Mouse (Mus musculus) MEL-GATA-1-ER (cell line): ENCODE data around the gene Il31.

Experiments
- DNase-seq: peaks from one replicate; pipeline ENCODE4 v3.0.0-alpha.2; 2012; ENCODE audit warnings: low read depth; ENCODE audit errors: extremely low read depth

Il31 gene

GRCm38 (mm10) chr5:123473817-123474216 is 15.5 kb downstream of the Il31 start:
- DNase-seq, result no peak

GRCm38 (mm10) chr5:123470784-123471400 is 18.4 kb downstream of the Il31 start:
- DNase-seq, result no peak

GRCm38 (mm10) chr5:123464638-123465037 is 24.7 kb downstream of the Il31 start:
- no peak for DNase-seq

- DNase-seq, result no peak
These were observed 27.9 kb downstream of the Il31 start for GRCm38 (mm10) chr5:123461420-123461819.

GRCm38 (mm10) chr5:123451886-123452285 is 37.4 kb downstream of the Il31 start:
- no peak for DNase-seq

GRCm38 (mm10) chr5:123444849-123445334 is 44.4 kb downstream of the Il31 start:
- DNase-seq, result no peak

- peak; percentile 26 for DNase-seq
These were observed 45.2 kb downstream of the Il31 start for GRCm38 (mm10) chr5:123444069-123444468.

GRCm38 (mm10) chr5:123442283-123442682 is 47.0 kb downstream of the Il31 start:
- DNase-seq, result no peak

GRCm38 (mm10) chr5:123440664-123441063 is 48.6 kb downstream of the Il31 start:
- DNase-seq, result no peak

GRCm38 (mm10) chr5:123439941-123440340 is 49.3 kb downstream of the Il31 start:
- DNase-seq, result no peak

GRCm38 (mm10) chr5:123439312-123439711 is 50.0 kb downstream of the Il31 start:
- no peak for DNase-seq

- no peak for DNase-seq
These were observed 50.9 kb downstream of the Il31 start for GRCm38 (mm10) chr5:123438381-123438780.

GRCm38 (mm10) chr5:123436780-123437175 is 52.5 kb downstream of the Il31 start:
- DNase-seq, result peak; percentile 29

GRCm38 (mm10) chr5:123436071-123436779 is 53.1 kb downstream of the Il31 start:
- no peak for DNase-seq

- no peak for DNase-seq
These were observed 56.9 kb downstream of the Il31 start for GRCm38 (mm10) chr5:123432305-123432874.

GRCm38 (mm10) chr5:123431524-123432304 is 57.6 kb downstream of the Il31 start:
- no peak for DNase-seq
